Comparison of ENCODE assay signal across 9 mouse cellular contexts in the genomic region with DNA sequence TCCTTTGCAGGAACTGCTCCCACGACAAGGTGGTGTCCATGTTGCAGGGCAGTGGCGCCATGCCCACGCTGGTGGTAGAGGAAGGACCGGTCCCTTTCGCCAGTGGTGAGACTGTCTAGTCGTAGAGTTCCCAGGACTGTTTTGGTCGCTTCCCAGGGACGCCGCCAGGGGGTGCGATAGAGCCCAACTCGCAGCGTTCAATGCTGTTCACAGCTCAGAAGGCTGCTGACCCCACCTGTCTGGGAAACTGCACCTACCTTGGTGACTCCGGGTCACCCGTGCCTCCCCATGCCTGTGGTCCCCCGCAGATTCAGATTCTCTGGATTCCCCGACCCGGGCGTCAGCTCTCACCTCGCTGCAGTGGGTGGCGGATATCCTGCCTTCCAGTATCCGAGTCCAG. TPM values are rescaled to one million over a fixed set of nuclear protein-coding genes. Genes with fewer than 3 reads are reported as not detected.
A peak's percentile ranks its signal among the peaks of the same experiment; 100 is the strongest.
DNase-seq lines count a peak whose midpoint lies in the region; ATAC-seq lines count a peak whose summit lies in the region.
"Had no signal": no experiment of that assay in that cellular context is flagged by ENCODE, and none has a peak within 500 bp of the region (broad histone marks: within the 10 kb centered on the region; RNA-seq: fewer than 3 reads in every experiment).

No protein-coding gene starts in this region.

- no peak overlapping the region for H3K9ac ChIP-seq in embryonic facial prominence, embryonic 12.5 days
- no peak overlapping the region for H3K9ac ChIP-seq in heart, embryonic 12.5 days
- peak overlapping the region; percentile 36; the same call in 1 of the 2 replicates for H3K9ac ChIP-seq in kidney, embryonic 16.5 days (replicated peaks; ENCODE audit: low read length)
- H3K9ac ChIP-seq in liver, embryonic 16.5 days (ENCODE audit: low read depth, low read length) = no peak overlapping the region
- no peak overlapping the region for H3K9ac ChIP-seq in neural tube, embryonic 12.5 days

- H3K4me3 ChIP-seq in embryonic facial prominence, embryonic 12.5 days = 0 out of 2 replicates have a peak overlapping the region, but pooled peaks have one; percentile 14
- H3K4me3 ChIP-seq in heart, embryonic 12.5 days = peak overlapping the region; percentile 28
- peak overlapping the region; percentile 30 for H3K4me3 ChIP-seq in kidney, embryonic 16.5 days (ENCODE audit: low read length)
- H3K4me3 ChIP-seq in liver, embryonic 16.5 days (ENCODE audit: low read depth, low read length) = 0 out of 2 replicates have a peak overlapping the region, but pooled peaks have one; percentile 4
- no peak overlapping the region for H3K4me3 ChIP-seq in neural tube, embryonic 12.5 days
- H3K4me3 ChIP-seq: erythroblast, embryonic 14.5 days had no signal

- peaks cover 5% of the 10 kb centered on the region for H3K4me1 ChIP-seq in embryonic facial prominence, embryonic 12.5 days
- peaks cover 6% of the 10 kb centered on the region for H3K4me1 ChIP-seq in heart, embryonic 12.5 days (replicated peaks)
- peaks cover 3% of the 10 kb centered on the region; the same call in 1 of the 2 replicates for H3K4me1 ChIP-seq in kidney, embryonic 16.5 days (ENCODE audit: insufficient read depth, low read length)
- H3K4me1 ChIP-seq in liver, embryonic 16.5 days (ENCODE audit: control insufficient read depth, low read depth, low read length) = no peaks in the 10 kb centered on the region
- H3K4me1 ChIP-seq in neural tube, embryonic 12.5 days = peaks cover 3% of the 10 kb centered on the region

- no peak for ATAC-seq in embryonic facial prominence, embryonic 12.5 days (ENCODE audit: insufficient number of reproducible peaks, insufficient read depth, low FRiP score, low TSS enrichment)
- ATAC-seq in heart, embryonic 12.5 days (ENCODE audit: insufficient number of reproducible peaks, low FRiP score) = no peak
- ATAC-seq in kidney, embryonic 16.5 days (ENCODE audit: low FRiP score, low TSS enrichment) = peak; percentile 68; the same call in 1 of the 2 replicates
- ATAC-seq in liver, embryonic 16.5 days (ENCODE audit: low read depth) = peak; percentile 48; the same call in 1 of the 2 replicates
- ATAC-seq in neural tube, embryonic 12.5 days (ENCODE audit: low FRiP score, low read depth) = no peak

- WGBS in embryonic facial prominence, embryonic 12.5 days = 11% methylated on average over 21 of the region's 21 CpGs
- 8% methylated on average over 21 of the region's 21 CpGs for WGBS in heart, embryonic 12.5 days
- WGBS in kidney, embryonic 16.5 days = 7% methylated on average over 21 of the region's 21 CpGs
- WGBS in liver, embryonic 16.5 days (ENCODE audit: insufficient replicate concordance) = 7% methylated on average over 21 of the region's 21 CpGs
- 8% methylated on average over 21 of the region's 21 CpGs for WGBS in neural tube, embryonic 12.5 days

- H3K27me3 ChIP-seq in embryonic facial prominence, embryonic 12.5 days = peaks cover 57% of the 10 kb centered on the region
- peaks cover 57% of the 10 kb centered on the region for H3K27me3 ChIP-seq in heart, embryonic 12.5 days (replicated peaks)
- H3K27me3 ChIP-seq in kidney, embryonic 16.5 days (ENCODE audit: insufficient read depth, low read length) = peaks cover 49% of the 10 kb centered on the region
- peaks cover 43% of the 10 kb centered on the region for H3K27me3 ChIP-seq in liver, embryonic 16.5 days (ENCODE audit: control insufficient read depth, insufficient read depth, low read depth, low read length)
- H3K27me3 ChIP-seq in neural tube, embryonic 12.5 days (replicated peaks) = peaks cover 54% of the 10 kb centered on the region

- H3K27ac ChIP-seq in embryonic facial prominence, embryonic 12.5 days = no peak overlapping the region
- H3K27ac ChIP-seq in heart, embryonic 12.5 days (ENCODE audit: poor library complexity, severe bottlenecking) = no peak overlapping the region
- H3K27ac ChIP-seq in kidney, embryonic 16.5 days (ENCODE audit: low read length) = no peak overlapping the region
- no peak overlapping the region for H3K27ac ChIP-seq in liver, embryonic 16.5 days (ENCODE audit: low read length)
- H3K27ac ChIP-seq in neural tube, embryonic 12.5 days = no peak overlapping the region

- no peaks in the 10 kb centered on the region for H3K9me3 ChIP-seq in embryonic facial prominence, embryonic 12.5 days
- H3K9me3 ChIP-seq in heart, embryonic 12.5 days (replicated peaks) = peaks cover 4% of the 10 kb centered on the region; the same call in 1 of the 2 replicates
- H3K9me3 ChIP-seq in kidney, embryonic 16.5 days (ENCODE audit: low read length) = peaks cover 5% of the 10 kb centered on the region; the same call in 1 of the 2 replicates
- H3K9me3 ChIP-seq in liver, embryonic 16.5 days (replicated peaks; ENCODE audit: control insufficient read depth, low read length) = 0 out of 2 replicates have a peak, but pooled peaks cover 2% of the 10 kb centered on the region
- H3K9me3 ChIP-seq in neural tube, embryonic 12.5 days = 0 out of 2 replicates have a peak, but pooled peaks cover 4% of the 10 kb centered on the region

- peak; percentile 70 to 71 for DNase-seq in B cell, adult 2 months
- peak; percentile 86 for DNase-seq in adrenal gland, postnatal 10 days
- peak; percentile 47 for DNase-seq in thymus, postnatal 0 days (ENCODE audit: low spot score)

- peak overlapping the region; percentile 40 for H3K4me2 ChIP-seq in embryonic facial prominence, embryonic 12.5 days (replicated peaks)
- peak overlapping the region; percentile 58 for H3K4me2 ChIP-seq in heart, embryonic 12.5 days
- peak overlapping the region; percentile 51 for H3K4me2 ChIP-seq in kidney, embryonic 16.5 days (replicated peaks; ENCODE audit: low read depth, low read length)
- H3K4me2 ChIP-seq in liver, embryonic 16.5 days (ENCODE audit: low read depth, low read length) = peak overlapping the region; percentile 6; the same call in 1 of the 2 replicates
- peak overlapping the region; percentile 42 for H3K4me2 ChIP-seq in neural tube, embryonic 12.5 days (replicated peaks)

- H3K36me3 ChIP-seq in embryonic facial prominence, embryonic 12.5 days = no peaks in the 10 kb centered on the region
- H3K36me3 ChIP-seq in heart, embryonic 12.5 days = no peaks in the 10 kb centered on the region
- no peaks in the 10 kb centered on the region for H3K36me3 ChIP-seq in kidney, embryonic 16.5 days (ENCODE audit: insufficient read depth, low read length)
- H3K36me3 ChIP-seq in liver, embryonic 16.5 days (ENCODE audit: control insufficient read depth, insufficient read depth) = no peaks in the 10 kb centered on the region
- no peaks in the 10 kb centered on the region for H3K36me3 ChIP-seq in neural tube, embryonic 12.5 days

RNA-seq across cellular contexts. Expression of a gene that starts 18.1 kb away (rescaled TPM):
- under 1 TPM; 0.24 to 0.85 TPM for total RNA-seq in adrenal gland, postnatal 10 days (2021)
- 0.27 and 0.28 TPM in 2 replicates for polyA plus RNA-seq in embryonic facial prominence, embryonic 12.5 days (2016; fragmentation: Nextera tagmentation; extraction: Ambion mirVana)
- 0.14 and 0.51 TPM in 2 replicates for polyA plus RNA-seq in heart, embryonic 12.5 days (2016; fragmentation: Nextera tagmentation; extraction: Ambion mirVana)
- polyA plus RNA-seq in kidney, embryonic 16.5 days (2015; fragmentation: Nextera tagmentation; extraction: Ambion mirVana) = 0.05 and 0.07 TPM in 2 replicates
- polyA plus RNA-seq in liver, embryonic 16.5 days (2015; fragmentation: Nextera tagmentation; extraction: Ambion mirVana) = not detected in 2 replicates
- 0.19 and 0.37 TPM in 2 replicates for polyA plus RNA-seq in neural tube, embryonic 12.5 days (2016; fragmentation: Nextera tagmentation; extraction: Ambion mirVana)
- polyA plus RNA-seq in thymus, postnatal 0 days (2015; fragmentation: Nextera tagmentation; extraction: Ambion mirVana) = 0.05 TPM in 1 of 2 replicates, not detected in the other
- polyA plus RNA-seq: erythroblast, embryonic 14.5 days had no signal

RNA-seq across cellular contexts. Expression of a gene that starts 28.4 kb away (rescaled TPM):
- total RNA-seq in adrenal gland, postnatal 10 days (2021) = 100 to 1,000 TPM; 105 to 125 TPM
- polyA plus RNA-seq in embryonic facial prominence, embryonic 12.5 days (2016; fragmentation: Nextera tagmentation; extraction: Ambion mirVana) = 288 and 302 TPM in 2 replicates
- polyA plus RNA-seq in heart, embryonic 12.5 days (2016; fragmentation: Nextera tagmentation; extraction: Ambion mirVana) = 285 TPM in 2 replicates
- 317 and 349 TPM in 2 replicates for polyA plus RNA-seq in kidney, embryonic 16.5 days (2015; fragmentation: Nextera tagmentation; extraction: Ambion mirVana)
- polyA plus RNA-seq in liver, embryonic 16.5 days (2015; fragmentation: Nextera tagmentation; extraction: Ambion mirVana) = 145 and 150 TPM in 2 replicates
- polyA plus RNA-seq in neural tube, embryonic 12.5 days (2016; fragmentation: Nextera tagmentation; extraction: Ambion mirVana) = 164 and 183 TPM in 2 replicates
- 96.9 and 106 TPM in 2 replicates for polyA plus RNA-seq in thymus, postnatal 0 days (2015; fragmentation: Nextera tagmentation; extraction: Ambion mirVana)

RNA-seq across cellular contexts. Expression of a gene that starts 46.2 kb away (rescaled TPM):
- total RNA-seq in adrenal gland, postnatal 10 days (2021) = 10 to 100 TPM; 50.3 to 50.9 TPM
- 85.6 and 85.8 TPM in 2 replicates for polyA plus RNA-seq in embryonic facial prominence, embryonic 12.5 days (2016; fragmentation: Nextera tagmentation; extraction: Ambion mirVana)
- polyA plus RNA-seq in heart, embryonic 12.5 days (2016; fragmentation: Nextera tagmentation; extraction: Ambion mirVana) = 51.9 and 56.5 TPM in 2 replicates
- 81.9 and 82.7 TPM in 2 replicates for polyA plus RNA-seq in kidney, embryonic 16.5 days (2015; fragmentation: Nextera tagmentation; extraction: Ambion mirVana)
- 23.9 and 25.5 TPM in 2 replicates for polyA plus RNA-seq in liver, embryonic 16.5 days (2015; fragmentation: Nextera tagmentation; extraction: Ambion mirVana)
- polyA plus RNA-seq in neural tube, embryonic 12.5 days (2016; fragmentation: Nextera tagmentation; extraction: Ambion mirVana) = 71.5 and 82.7 TPM in 2 replicates
- 88.6 and 97.2 TPM in 2 replicates for polyA plus RNA-seq in thymus, postnatal 0 days (2015; fragmentation: Nextera tagmentation; extraction: Ambion mirVana)

Comparison
In these comparisons a context has a peak if more than half of its experiments do, and no peak if none do; other contexts are left out.
1. ATAC-seq: peak in kidney, embryonic 16.5 days (single experiment) and liver, embryonic 16.5 days (single experiment); none in embryonic facial prominence, embryonic 12.5 days (single experiment), heart, embryonic 12.5 days (single experiment) and neural tube, embryonic 12.5 days (single experiment).
2. H3K4me2 ChIP-seq: peak in every context shown above with its lines; median percentile 58 in heart, embryonic 12.5 days; 51 in kidney, embryonic 16.5 days; 42 in neural tube, embryonic 12.5 days; 40 in embryonic facial prominence, embryonic 12.5 days; 6 in liver, embryonic 16.5 days.
3. Peak in every context shown above with its lines, with median percentiles within 50 percentile points of each other: DNase-seq.